8 mouse cellular contexts compared by ENCODE assay signal in the genomic region with DNA sequence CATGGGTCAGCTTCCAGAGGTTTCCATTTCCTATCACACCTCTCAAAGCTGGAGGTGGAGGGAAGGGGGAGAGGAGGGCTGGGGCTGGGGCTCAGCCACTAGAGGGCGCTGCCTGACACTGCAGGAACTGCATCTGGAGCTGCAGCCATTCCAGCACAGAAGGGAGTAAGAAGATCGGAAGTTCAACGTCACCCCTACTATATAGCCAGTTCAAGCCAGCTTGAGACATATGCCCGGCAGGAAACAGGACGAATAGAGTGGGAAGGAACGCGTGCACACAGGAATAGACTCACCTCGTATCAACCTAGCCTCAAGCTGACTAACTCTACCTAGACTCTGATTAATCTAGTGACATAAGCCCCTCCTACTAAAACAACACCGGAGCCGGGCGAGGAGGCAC. TPM values are rescaled to one million over a fixed set of nuclear protein-coding genes. Genes with fewer than 3 reads are reported as not detected.
DNase-seq lines count a peak whose midpoint lies in the region; ATAC-seq and TF ChIP-seq lines count a peak whose summit lies in the region.
"Had no signal": no experiment of that assay in that cellular context is flagged by ENCODE, and none has a peak within 500 bp of the region (broad histone marks: within the 10 kb centered on the region; RNA-seq: fewer than 3 reads in every experiment).

No protein-coding gene starts in this region.

- DNase-seq in CD4-positive helper T cell, adult 2 months (ENCODE audit: low read depth, low spot score): peak; percentile 69
- peak; percentile 83 for DNase-seq in MEL-GATA-1-ER (ENCODE audit: extremely low read depth, low read depth)
- peak; percentile 77 to 78 for DNase-seq in cerebellum, postnatal 10 days
- peak; percentile 72 for DNase-seq in heart, adult 8-10 months (ENCODE audit: low spot score)
- peak; percentile 85 for DNase-seq in kidney, postnatal 14 days

- 0 out of 2 replicates have a peak overlapping the region, but pooled peaks have one; percentile 1 for H3K4me2 ChIP-seq in lung, embryonic 16.5 days (ENCODE audit: low read depth, low read length)
- H3K4me2 ChIP-seq: limb, embryonic 12.5 days had no signal

- H3K27ac ChIP-seq in lung, embryonic 16.5 days (ENCODE audit: low read length): no peak overlapping the region
- no peak overlapping the region for H3K27ac ChIP-seq in small intestine, adult 2 months (ENCODE audit: insufficient read depth, low read depth, low read length)
- H3K27ac ChIP-seq: limb, embryonic 12.5 days had no signal

- no peak overlapping the region for H3K9ac ChIP-seq in lung, embryonic 16.5 days (ENCODE audit: low read length)
- H3K9ac ChIP-seq: limb, embryonic 12.5 days had no signal

- peaks cover 2% of the 10 kb centered on the region; the same call in 1 of the 2 replicates for H3K4me1 ChIP-seq in lung, embryonic 16.5 days (replicated peaks; ENCODE audit: control insufficient read depth, insufficient read depth, low read length)
- H3K4me1 ChIP-seq in small intestine, adult 2 months (ENCODE audit: control insufficient read depth, insufficient read depth, insufficient read length, low read length): no peaks in the 10 kb centered on the region
- H3K4me1 ChIP-seq: limb, embryonic 12.5 days had no signal

- H3K27me3 ChIP-seq in lung, embryonic 16.5 days (ENCODE audit: control insufficient read depth, insufficient read depth, low read depth, low read length): no peaks in the 10 kb centered on the region
- no peaks in the 10 kb centered on the region for H3K27me3 ChIP-seq in small intestine, adult 2 months (ENCODE audit: control insufficient read depth, insufficient read depth, low read length)
- H3K27me3 ChIP-seq: limb, embryonic 12.5 days had no signal

- no peak for TF ChIP-seq POLR2A in small intestine, adult 2 months (IDR thresholded peaks at IDR 0.05; ENCODE audit: low read depth, low read length)

- no peak overlapping the region for H3K4me3 ChIP-seq in lung, embryonic 16.5 days (ENCODE audit: low read length)
- H3K4me3 ChIP-seq in small intestine, adult 2 months (ENCODE audit: low read depth, low read length): no peak overlapping the region
- H3K4me3 ChIP-seq: limb, embryonic 12.5 days had no signal

- ATAC-seq in lung, embryonic 16.5 days (ENCODE audit: low read depth): peak; percentile 75

- no peaks in the 10 kb centered on the region for H3K9me3 ChIP-seq in lung, embryonic 16.5 days (ENCODE audit: control insufficient read depth, low read length)

- TF ChIP-seq CTCF in small intestine, adult 2 months (IDR thresholded peaks at IDR 0.05; ENCODE audit: extremely low read depth, insufficient read length, insufficient replicate concordance, low read depth, low read length): peak; percentile 92

- 22% methylated on average over 11 of the region's 11 CpGs for WGBS in lung, embryonic 16.5 days
- WGBS in small intestine, adult 2 months: 7% methylated on average over 11 of the region's 11 CpGs

- no peaks in the 10 kb centered on the region for H3K36me3 ChIP-seq in lung, embryonic 16.5 days (ENCODE audit: control insufficient read depth, insufficient read depth, low read length)
- no peaks in the 10 kb centered on the region for H3K36me3 ChIP-seq in small intestine, adult 2 months (ENCODE audit: control insufficient read depth, insufficient read depth, low read length)
- H3K36me3 ChIP-seq: limb, embryonic 12.5 days had no signal

RNA-seq across cellular contexts. Expression of a gene that starts 11.2 kb away (rescaled TPM):
- total RNA-seq in heart, adult 8-10 months (2022): 1 to 10 TPM; 5.0 to 7.0 (median 6.3) TPM
- polyA plus RNA-seq in lung, embryonic 16.5 days (2015; fragmentation: Nextera tagmentation; extraction: Ambion mirVana): 18.2 and 20.0 TPM in 2 replicates
- polyA plus RNA-seq in small intestine, adult 2 months (2012; rRNA removed): 22.9 and 67.6 TPM in 2 replicates

RNA-seq across cellular contexts. Expression of a gene that starts 20.3 kb away (rescaled TPM):
- total RNA-seq in heart, adult 8-10 months (2022): 100 to 1,000 TPM; 440 to 578 (median 532) TPM
- polyA plus RNA-seq in lung, embryonic 16.5 days (2015; fragmentation: Nextera tagmentation; extraction: Ambion mirVana): 649 and 667 TPM in 2 replicates
- polyA plus RNA-seq in small intestine, adult 2 months (2012; rRNA removed): 280 and 305 TPM in 2 replicates

RNA-seq across cellular contexts. Expression of a gene that starts 49.4 kb away (rescaled TPM):
- 100 to 1,000 TPM in 3 of 4 experiments, 10 to 100 TPM in 1; 87.1 to 122 (median 111) TPM for total RNA-seq in heart, adult 8-10 months (2022)
- polyA plus RNA-seq in lung, embryonic 16.5 days (2015; fragmentation: Nextera tagmentation; extraction: Ambion mirVana): 38.1 and 45.0 TPM in 2 replicates
- 84.3 and 194 TPM in 2 replicates for polyA plus RNA-seq in small intestine, adult 2 months (2012; rRNA removed)
